Mouse (Mus musculus) embryonic facial prominence, embryonic 10.5 days (tissue): ENCODE data around the gene Ift46. TPM values are rescaled to one million over a fixed set of nuclear protein-coding genes. Genes with fewer than 3 reads are reported as not detected.
A peak's percentile ranks its signal among the peaks of the same experiment; 100 is the strongest.

Experiments
- DNase-seq: peaks from one replicate; pipeline ENCODE4 v3.0.0-alpha.2; 2017; ENCODE audit warnings: low spot score
- H3K27ac ChIP-seq: fragments of 300-500 bp; sonication (generic); replicated peaks from 2 replicates; pipeline ENCODE4 v1.5.1; 2016; ENCODE audit warnings: mild to moderate bottlenecking
- H3K27me3 ChIP-seq: fragments of 300-500 bp; sonication (generic); replicated peaks from 2 replicates; pipeline ENCODE4 v1.6.1; 2016; ENCODE audit warnings: low read depth, mild to moderate bottlenecking; ENCODE audit not compliant: poor library complexity, severe bottlenecking
- H3K36me3 ChIP-seq: fragments of 300-500 bp; sonication (generic); replicated peaks from 2 replicates; pipeline ENCODE4 v1.6.1; 2016; ENCODE audit warnings: mild to moderate bottlenecking, moderate library complexity
- H3K4me1 ChIP-seq: fragments of 300-500 bp; sonication (generic); 2 replicates; pipeline ENCODE4 v1.6.1; 2016
- H3K4me3 ChIP-seq: fragments of 300-500 bp; sonication (generic); 2 replicates; pipeline ENCODE4 v1.5.1; 2016; ENCODE audit warnings: mild to moderate bottlenecking, moderate library complexity
- H3K9me3 ChIP-seq: fragments of 300-500 bp; sonication (generic); 2 replicates; pipeline ENCODE4 v1.6.1; 2016; ENCODE audit warnings: mild to moderate bottlenecking
- WGBS: fragments of 180-500 bp; shearing (Covaris S2); methylation state at CpG from one replicate; pipeline ENCODE4 v1.1.7; 2016; 5-methylcytosine and 5-hydroxymethylcytosine counted together
- polyA plus RNA-seq: library from polyadenylated mRNA; unstranded; fragments of >200 nt; fragmentation: Nextera tagmentation; extraction: Ambion mirVana; gene quantifications from 2 replicates; pipeline ENCODE4 v1.2.1, GENCODE M21; 2016

Gene Ift46
- polyA plus RNA-seq: 133 and 139 TPM in 2 replicates

- Histone ChIP-seq H3K27me3 (no peaks in the 10 kb centered on the region), H3K9me3 (no peaks in the 10 kb centered on the region), H3K4me1 (peaks cover 15% of the 10 kb centered on the region), H3K27ac (peak within 1 kb of the TSS; percentile 97), H3K4me3 (peak within 1 kb of the TSS; percentile 100), H3K36me3 (no peaks in the 10 kb centered on the region)
- under 1% methylated on average over 82 of the region's 82 CpGs for WGBS
- peak; percentile 95 for DNase-seq
These were observed at the start of gene Ift46, which contains the start of gene Arcn1 for GRCm38 (mm10) chr9:44767101-44768028. Gene Ift46, plus strand, starts transcription at chr9:44767908. Gene Arcn1, minus strand, starts transcription at chr9:44767845.

- Histone ChIP-seq H3K4me3 (peak overlapping the region; percentile 75; the same call in 1 of the 2 replicates), H3K4me1 (peaks cover 54% of the 10 kb centered on the region), H3K36me3 (peaks cover 54% of the 10 kb centered on the region), H3K27ac (no peak overlapping the region), H3K9me3 (no peaks in the 10 kb centered on the region), H3K27me3 (no peaks in the 10 kb centered on the region)
- WGBS: 83% methylated on average over 12 of the region's 12 CpGs
- no peak for DNase-seq
These were observed 48.6 kb upstream of the Ift46 start for GRCm38 (mm10) chr9:44718937-44719631.

- H3K36me3 ChIP-seq: peaks cover 51% of the 10 kb centered on the region
- peaks cover 61% of the 10 kb centered on the region for H3K4me1 ChIP-seq
- no peaks in the 10 kb centered on the region for H3K9me3 ChIP-seq
- no peak for DNase-seq
- peak overlapping the region; percentile 75 for H3K4me3 ChIP-seq
- WGBS: 80% methylated on average over 8 of the region's 8 CpGs
- H3K27ac ChIP-seq: peak overlapping the region; percentile 86
- H3K27me3 ChIP-seq: no peaks in the 10 kb centered on the region
These were observed 47.9 kb upstream of the Ift46 start for GRCm38 (mm10) chr9:44719632-44720357.

- WGBS: 25% methylated on average over 9 of the region's 9 CpGs
- Histone ChIP-seq H3K9me3 (no peaks in the 10 kb centered on the region), H3K36me3 (peaks cover 46% of the 10 kb centered on the region), H3K27ac (peak overlapping the region; percentile 86), H3K4me1 (peaks cover 69% of the 10 kb centered on the region), H3K27me3 (no peaks in the 10 kb centered on the region), H3K4me3 (peak overlapping the region; percentile 75)
- DNase-seq: peak; percentile 45
These were observed 47.2 kb upstream of the Ift46 start for GRCm38 (mm10) chr9:44720358-44721153.

GRCm38 (mm10) chr9:44721154-44721876, 46.4 kb upstream of the Ift46 start:
- under 1% methylated on average over 40 of the region's 40 CpGs for WGBS
- H3K4me1 ChIP-seq: peaks cover 76% of the 10 kb centered on the region
- peaks cover 43% of the 10 kb centered on the region for H3K36me3 ChIP-seq
- H3K4me3 ChIP-seq: peak overlapping the region; percentile 75
- H3K27me3 ChIP-seq: no peaks in the 10 kb centered on the region
- H3K27ac ChIP-seq: peak overlapping the region; percentile 86
- peak; percentile 92 for DNase-seq
- no peaks in the 10 kb centered on the region for H3K9me3 ChIP-seq

- peaks cover 81% of the 10 kb centered on the region for H3K4me1 ChIP-seq
- WGBS: 79% methylated on average over 3 of the region's 3 CpGs
- DNase-seq: no peak
- H3K9me3 ChIP-seq: no peaks in the 10 kb centered on the region
- no peaks in the 10 kb centered on the region for H3K27me3 ChIP-seq
- H3K4me3 ChIP-seq: peak overlapping the region; percentile 75
- peak overlapping the region; percentile 86 for H3K27ac ChIP-seq
- peaks cover 43% of the 10 kb centered on the region for H3K36me3 ChIP-seq
These were observed 45.9 kb upstream of the Ift46 start for GRCm38 (mm10) chr9:44721877-44722186.

GRCm38 (mm10) chr9:44722575-44722974, 45.1 kb upstream of the Ift46 start:
- Histone ChIP-seq H3K27ac (peak overlapping the region; percentile 78; the same call in 1 of the 2 replicates), H3K4me3 (no peak overlapping the region), H3K4me1 (peaks cover 86% of the 10 kb centered on the region), H3K27me3 (no peaks in the 10 kb centered on the region), H3K36me3 (peaks cover 37% of the 10 kb centered on the region), H3K9me3 (no peaks in the 10 kb centered on the region)
- 77% methylated on average over 7 of the region's 7 CpGs for WGBS
- no peak for DNase-seq

- Histone ChIP-seq H3K9me3 (no peaks in the 10 kb centered on the region), H3K4me3 (no peak overlapping the region), H3K27me3 (no peaks in the 10 kb centered on the region), H3K4me1 (peaks cover 88% of the 10 kb centered on the region), H3K36me3 (peaks cover 32% of the 10 kb centered on the region), H3K27ac (peak overlapping the region; percentile 78)
- DNase-seq: no peak
- 48% methylated on average over 7 of the region's 7 CpGs for WGBS
These were observed 44.7 kb upstream of the Ift46 start for GRCm38 (mm10) chr9:44723008-44723407.

- peaks cover 28% of the 10 kb centered on the region; the same call in 1 of the 2 replicates for H3K36me3 ChIP-seq
- DNase-seq: no peak
- H3K4me3 ChIP-seq: peak overlapping the region; percentile 11; the same call in 1 of the 2 replicates
- peaks cover 94% of the 10 kb centered on the region for H3K4me1 ChIP-seq
- WGBS: 74% methylated on average over 11 of the region's 11 CpGs
- peak overlapping the region; percentile 78 for H3K27ac ChIP-seq
- no peaks in the 10 kb centered on the region for H3K27me3 ChIP-seq
- H3K9me3 ChIP-seq: no peaks in the 10 kb centered on the region
These were observed 44.1 kb upstream of the Ift46 start for GRCm38 (mm10) chr9:44723521-44724041.

GRCm38 (mm10) chr9:44724223-44724622, 43.5 kb upstream of the Ift46 start:
- no peak for DNase-seq
- H3K36me3 ChIP-seq: peaks cover 28% of the 10 kb centered on the region; the same call in 1 of the 2 replicates
- 0 out of 2 replicates have a peak overlapping the region, but pooled peaks have one; percentile 8 for H3K4me3 ChIP-seq
- H3K27ac ChIP-seq: peak overlapping the region; percentile 78
- WGBS: 71% methylated on average over 6 of the region's 6 CpGs
- peaks cover 96% of the 10 kb centered on the region for H3K4me1 ChIP-seq
- no peaks in the 10 kb centered on the region for H3K27me3 ChIP-seq
- no peaks in the 10 kb centered on the region for H3K9me3 ChIP-seq

GRCm38 (mm10) chr9:44724665-44725064, 43.0 kb upstream of the Ift46 start:
- no peaks in the 10 kb centered on the region for H3K27me3 ChIP-seq
- peaks cover 91% of the 10 kb centered on the region for H3K4me1 ChIP-seq
- DNase-seq: no peak
- H3K36me3 ChIP-seq: peaks cover 28% of the 10 kb centered on the region; the same call in 1 of the 2 replicates
- 40% methylated on average over 2 of the region's 2 CpGs for WGBS
- H3K4me3 ChIP-seq: 0 out of 2 replicates have a peak overlapping the region, but pooled peaks have one; percentile 8
- H3K27ac ChIP-seq: peak overlapping the region; percentile 78
- H3K9me3 ChIP-seq: no peaks in the 10 kb centered on the region
